Mouse (Mus musculus) kidney, embryonic 16.5 days (tissue): Measurements from ENCODE around the gene Lmnb2. TPM values are rescaled to one million over a fixed set of nuclear protein-coding genes. Genes with fewer than 3 reads are reported as not detected.

Experiments used
- ATAC-seq: fragments of 200-750 bp; cut with Nextera tagmentation; 2 replicates; pipeline ENCODE4 v1.8.0; 2017; ENCODE audit warnings: moderate TSS enrichment; ENCODE audit not compliant: low FRiP score, low TSS enrichment
- H3K27ac ChIP-seq: fragments of 300-500 bp; sonication (generic); 2 replicates; pipeline ENCODE4 v1.5.1; 2014; ENCODE audit warnings: low read length
- H3K27me3 ChIP-seq: fragments of 300-500 bp; sonication (generic); 2 replicates; pipeline ENCODE4 v1.6.1; 2014; ENCODE audit warnings: low read length, control low read depth, mixed read lengths; ENCODE audit not compliant: insufficient read depth
- H3K36me3 ChIP-seq: fragments of 300-500 bp; sonication (generic); 2 replicates; pipeline ENCODE4 v1.6.1; 2014; ENCODE audit warnings: low read length, control low read depth, mixed read lengths; ENCODE audit not compliant: insufficient read depth
- H3K4me1 ChIP-seq: fragments of 300-500 bp; sonication (generic); 2 replicates; pipeline ENCODE4 v1.6.1; 2014; ENCODE audit warnings: low read length, control low read depth, mixed read lengths; ENCODE audit not compliant: insufficient read depth
- H3K4me2 ChIP-seq: fragments of 300-500 bp; sonication (generic); replicated peaks from 2 replicates; pipeline ENCODE4 v1.6.1; 2014; ENCODE audit warnings: low read depth, low read length
- H3K4me3 ChIP-seq: fragments of 300-500 bp; sonication (generic); 2 replicates; pipeline ENCODE4 v1.5.1; 2014; ENCODE audit warnings: mild to moderate bottlenecking, low read length
- H3K9ac ChIP-seq: fragments of 300-500 bp; sonication (generic); replicated peaks from 2 replicates; pipeline ENCODE4 v1.6.1; 2014; ENCODE audit warnings: low read length
- H3K9me3 ChIP-seq: fragments of 300-500 bp; sonication (generic); 2 replicates; pipeline ENCODE4 v1.6.1; 2016; ENCODE audit warnings: low read length, control low read depth
- WGBS: fragments of 180-500 bp; shearing (Covaris S2); extraction: QIAGEN DNeasy Blood & Tissue Kit; methylation state at CpG from one replicate; pipeline ENCODE4 v1.1.7; 2014; 5-methylcytosine and 5-hydroxymethylcytosine counted together
- polyA plus RNA-seq: library from polyadenylated mRNA; unstranded; fragments of >200 nt; fragmentation: Nextera tagmentation; extraction: Ambion mirVana; gene quantifications from 2 replicates; pipeline ENCODE4 v1.2.1, GENCODE M21; 2015

Gene Lmnb2
- polyA plus RNA-seq, 1 experiment from 2014 or later: 61.8 TPM

DNA sequence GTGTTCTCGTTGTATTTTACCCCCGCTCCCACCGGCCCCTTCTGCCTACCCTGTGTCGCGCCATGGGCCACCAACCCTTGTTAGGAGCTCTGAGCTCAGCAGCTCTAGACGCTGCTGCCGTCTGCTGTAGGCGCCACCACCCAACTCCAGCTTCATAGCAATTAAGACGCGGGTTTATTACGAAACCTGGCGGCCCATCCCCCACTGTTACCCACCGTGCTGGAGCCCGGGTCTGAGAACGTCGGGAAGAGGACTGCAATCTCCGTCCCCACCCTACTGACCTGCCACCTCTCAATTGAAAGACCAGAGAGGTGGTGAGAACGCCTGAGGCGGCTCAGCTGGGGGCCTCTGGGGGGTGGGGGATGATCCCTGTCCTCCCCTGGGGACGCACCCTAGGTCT, 14.2 kb upstream of the Lmnb2 start:
- Histone ChIP-seq H3K4me2 (peak overlapping the region; percentile 93), H3K9ac (peak overlapping the region; percentile 52), H3K4me1 (peaks cover 66% of the 10 kb centered on the region), H3K9me3 (no peaks in the 10 kb centered on the region), H3K27me3 (peaks cover 46% of the 10 kb centered on the region), H3K27ac (no peak overlapping the region), H3K4me3 (peak overlapping the region; percentile 64), H3K36me3 (no peaks in the 10 kb centered on the region)
- ATAC-seq: no peak
- under 1% methylated on average over 20 of the region's 20 CpGs for WGBS

DNA sequence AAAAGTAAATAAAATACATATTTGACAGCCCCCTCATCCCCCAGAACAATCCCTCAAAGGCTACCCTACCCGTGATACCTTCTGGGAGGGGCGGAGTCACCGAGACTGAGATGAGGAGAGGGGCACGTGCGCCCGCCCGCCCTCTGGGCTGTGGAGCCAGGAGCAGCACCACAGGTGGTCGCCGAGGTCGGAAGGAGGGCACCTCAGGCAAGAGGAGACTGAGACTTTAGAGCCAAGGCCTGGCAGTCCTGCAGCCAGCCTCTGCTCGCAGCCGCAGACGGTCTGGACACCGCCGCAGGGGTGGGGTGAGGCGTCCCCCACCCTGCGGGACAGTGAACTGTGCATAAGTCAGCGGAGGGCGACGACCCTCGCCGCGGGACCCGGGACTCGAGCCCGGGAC, 13.7 kb upstream of the Lmnb2 start:
- peak overlapping the region; percentile 57 for H3K9ac ChIP-seq
- peaks cover 60% of the 10 kb centered on the region for H3K4me1 ChIP-seq
- H3K36me3 ChIP-seq: no peaks in the 10 kb centered on the region
- H3K27ac ChIP-seq: no peak overlapping the region
- no peak for ATAC-seq
- H3K4me2 ChIP-seq: peak overlapping the region; percentile 93
- peak overlapping the region; percentile 64 for H3K4me3 ChIP-seq
- peaks cover 46% of the 10 kb centered on the region for H3K27me3 ChIP-seq
- no peaks in the 10 kb centered on the region for H3K9me3 ChIP-seq
- WGBS: 2% methylated on average over 26 of the region's 26 CpGs

- Histone ChIP-seq H3K4me2 (peak overlapping the region; percentile 93), H3K36me3 (no peaks in the 10 kb centered on the region), H3K4me3 (peak overlapping the region; percentile 64), H3K27ac (no peak overlapping the region), H3K27me3 (peaks cover 46% of the 10 kb centered on the region), H3K4me1 (peaks cover 56% of the 10 kb centered on the region), H3K9me3 (no peaks in the 10 kb centered on the region), H3K9ac (peak overlapping the region; percentile 81)
- WGBS: 7% methylated on average over 11 of the region's 14 CpGs
- ATAC-seq: no peak
Observed at GRCm38 (mm10) chr10:80931153-80931671, 13.2 kb upstream of the Lmnb2 start.

DNA sequence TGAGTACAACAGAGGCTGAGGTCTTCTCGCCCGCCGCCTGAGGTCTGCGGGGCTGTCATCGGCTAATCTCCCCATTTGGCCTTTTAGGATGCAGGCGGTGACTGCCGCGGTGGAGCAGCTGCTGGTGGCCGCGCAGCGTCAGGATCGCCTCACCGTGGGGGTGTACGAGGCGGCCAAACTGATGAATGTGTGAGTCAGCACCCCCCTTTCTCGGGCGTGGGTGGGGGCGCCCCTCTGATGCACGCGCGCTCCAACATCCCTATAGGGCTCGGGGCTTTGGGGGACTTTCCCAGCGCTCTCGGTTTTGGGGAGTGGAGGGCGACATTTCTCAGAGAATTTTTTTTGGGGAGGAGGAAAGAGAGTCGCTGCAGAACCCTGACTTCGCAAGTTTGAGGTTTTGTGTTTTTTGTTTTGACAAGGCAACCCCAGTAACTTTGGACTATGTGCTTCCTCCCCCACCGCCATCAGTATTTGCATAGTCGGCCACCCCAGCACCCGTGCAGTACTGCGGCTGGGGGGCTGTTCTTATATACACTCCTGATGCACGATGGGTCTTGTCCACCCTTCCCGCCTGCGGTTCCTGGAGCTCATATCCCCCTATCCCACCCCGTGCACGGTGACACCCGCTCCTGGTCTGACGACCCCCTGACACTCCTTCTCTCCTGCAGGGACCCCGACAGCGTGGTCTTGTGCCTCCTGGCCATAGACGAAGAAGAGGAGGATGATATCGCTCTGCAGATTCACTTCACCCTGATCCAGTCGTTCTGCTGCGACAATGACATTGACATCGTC, 12.5 kb upstream of the Lmnb2 start:
- Histone ChIP-seq H3K9me3 (no peaks in the 10 kb centered on the region), H3K4me2 (peak overlapping the region; percentile 93), H3K27ac (0 out of 2 replicates have a peak overlapping the region, but pooled peaks have one; percentile 17), H3K4me1 (peaks cover 49% of the 10 kb centered on the region), H3K27me3 (peaks cover 44% of the 10 kb centered on the region), H3K36me3 (no peaks in the 10 kb centered on the region), H3K9ac (peak overlapping the region; percentile 81), H3K4me3 (peak overlapping the region; percentile 64)
- WGBS: under 1% methylated on average over 45 of the region's 45 CpGs
- ATAC-seq: no peak

DNA sequence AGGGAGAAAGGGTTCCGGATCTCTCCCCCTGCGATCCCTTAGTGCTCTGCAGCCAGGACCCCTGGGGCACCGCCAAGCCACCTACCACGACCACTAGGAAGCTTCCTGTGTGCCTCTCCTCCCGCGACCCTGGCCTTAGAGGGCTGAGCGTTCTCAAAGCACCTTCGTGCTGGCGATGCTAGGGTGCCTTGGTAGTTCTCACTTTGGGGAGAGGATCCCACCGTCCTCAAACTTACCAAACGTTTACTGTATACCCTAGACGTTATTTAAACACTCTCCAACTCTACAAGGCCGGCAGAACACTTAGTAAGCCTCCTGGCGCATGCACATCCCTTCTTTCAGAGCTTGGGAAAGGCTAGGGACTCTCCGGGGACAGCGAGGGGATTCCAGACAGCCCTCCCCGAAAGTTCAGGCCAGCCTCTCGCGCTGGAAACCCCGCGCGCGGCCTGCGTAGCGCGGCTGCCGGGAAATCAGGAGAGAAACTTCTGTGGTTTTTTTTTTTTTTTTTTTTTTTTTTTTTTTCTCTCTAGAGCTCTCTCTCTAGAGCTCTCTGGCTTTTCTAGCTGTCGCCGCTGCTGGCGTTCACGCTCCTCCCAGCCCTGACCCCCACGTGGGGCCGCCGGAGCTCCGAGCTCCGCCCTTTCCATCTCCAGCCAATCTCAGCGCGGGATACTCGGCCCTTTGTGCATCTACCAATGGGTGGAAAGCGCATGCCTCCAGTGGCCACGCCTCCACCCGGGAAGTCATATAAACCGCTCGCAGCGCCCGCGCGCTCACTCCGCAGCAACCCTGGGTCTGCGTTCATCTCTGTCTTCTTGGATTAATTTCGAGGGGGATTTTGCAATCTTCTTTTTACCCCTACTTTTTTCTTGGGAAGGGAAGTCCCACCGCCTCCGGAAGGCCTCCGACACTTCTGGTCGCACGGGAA, 11.5 kb upstream of the Lmnb2 start, which contains the start of gene Gadd45b:
Gene Gadd45b, plus strand, starts transcription at position 775 of the 928 bp plus-strand sequence.
- H3K4me3 ChIP-seq: peak within 1 kb of the TSS; percentile 64
- H3K4me2 ChIP-seq: peak within 1 kb of the TSS; percentile 93
- ATAC-seq: peak; percentile 88
- under 1% methylated on average over 56 of the region's 56 CpGs for WGBS
- no peaks in the 10 kb centered on the region for H3K36me3 ChIP-seq
- no peaks in the 10 kb centered on the region for H3K9me3 ChIP-seq
- peak within 1 kb of the TSS; percentile 90 for H3K27ac ChIP-seq
- H3K4me1 ChIP-seq: peaks cover 47% of the 10 kb centered on the region
- H3K9ac ChIP-seq: peak within 1 kb of the TSS; percentile 81
- peaks cover 41% of the 10 kb centered on the region for H3K27me3 ChIP-seq

DNA sequence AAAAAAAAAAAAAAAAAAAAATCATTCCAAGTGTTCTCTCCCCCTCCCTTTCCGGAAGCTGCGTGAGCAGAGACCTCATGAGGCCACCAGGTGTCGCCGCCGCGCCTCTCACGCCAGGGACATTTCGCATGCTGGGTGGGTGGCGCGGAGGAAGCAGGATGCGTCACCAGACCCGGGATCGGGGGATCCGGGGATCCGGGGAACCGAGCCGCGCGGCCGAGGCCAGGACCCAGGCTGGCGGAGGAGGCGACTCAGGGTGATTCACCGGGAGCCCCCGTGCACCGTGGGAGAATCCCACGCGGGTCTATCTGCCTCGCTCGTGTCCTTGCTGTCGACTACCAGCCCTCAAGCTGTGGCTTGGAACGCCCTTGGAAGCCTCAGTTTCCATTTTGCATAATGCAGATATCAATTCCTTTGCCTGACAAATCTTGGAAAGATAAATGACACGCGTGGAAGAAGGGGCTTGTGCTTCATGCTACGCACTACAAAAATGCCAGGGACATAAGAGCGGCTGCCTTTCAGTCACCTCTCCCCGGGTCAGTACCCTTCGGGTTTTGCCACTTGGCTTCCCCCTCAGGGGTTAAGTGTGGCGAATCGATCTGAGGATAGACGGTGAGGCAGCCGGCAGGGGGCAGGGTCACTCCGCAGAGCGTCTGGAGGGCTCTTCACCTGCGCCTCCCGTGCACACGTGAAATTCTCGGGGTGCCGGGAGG, 10.7 kb upstream of the Lmnb2 start:
- WGBS: under 1% methylated on average over 48 of the region's 48 CpGs
- Histone ChIP-seq H3K36me3 (no peaks in the 10 kb centered on the region), H3K27me3 (peaks cover 33% of the 10 kb centered on the region), H3K4me3 (peak overlapping the region; percentile 59), H3K4me1 (peaks cover 46% of the 10 kb centered on the region), H3K9me3 (no peaks in the 10 kb centered on the region), H3K9ac (peak overlapping the region; percentile 71), H3K27ac (peak overlapping the region; percentile 90), H3K4me2 (peak overlapping the region; percentile 93)
- ATAC-seq: peak; percentile 22; the same call in 1 of the 2 replicates

DNA sequence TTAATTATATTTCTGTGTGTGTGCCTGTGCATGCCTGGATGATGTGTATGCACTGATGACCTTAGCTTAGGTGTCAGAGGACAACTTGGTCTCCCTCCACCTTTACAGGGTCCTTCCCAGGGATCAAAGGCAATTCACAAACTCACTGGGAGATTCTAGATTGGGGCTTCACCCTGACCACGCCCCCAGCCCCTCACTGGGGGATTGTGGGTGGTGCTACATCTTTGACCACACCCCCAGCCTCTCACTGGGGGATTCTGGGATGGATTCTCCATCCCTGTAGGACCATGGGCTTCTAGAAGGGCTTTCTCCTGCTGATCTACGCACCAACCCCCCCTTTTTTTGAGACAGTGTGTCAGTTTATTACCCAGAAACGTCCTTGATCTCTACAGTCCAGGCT, 7.4 kb upstream of the Lmnb2 start:
- no peak overlapping the region for H3K27ac ChIP-seq
- H3K36me3 ChIP-seq: no peaks in the 10 kb centered on the region
- ATAC-seq: no peak
- H3K4me1 ChIP-seq: peaks cover 21% of the 10 kb centered on the region
- no peak overlapping the region for H3K4me3 ChIP-seq
- H3K27me3 ChIP-seq: peaks cover 1% of the 10 kb centered on the region; the same call in 1 of the 2 replicates
- 54% methylated on average over 3 of the region's 3 CpGs for WGBS
- H3K9ac ChIP-seq: no peak overlapping the region
- no peaks in the 10 kb centered on the region for H3K9me3 ChIP-seq
- H3K4me2 ChIP-seq: no peak overlapping the region

- Histone ChIP-seq H3K27me3 (no peaks in the 10 kb centered on the region), H3K9ac (peak overlapping the region; percentile 61), H3K4me3 (peak overlapping the region; percentile 34), H3K4me1 (peaks cover 14% of the 10 kb centered on the region), H3K4me2 (peak overlapping the region; percentile 55), H3K9me3 (no peaks in the 10 kb centered on the region), H3K27ac (peak overlapping the region; percentile 57; the same call in 1 of the 2 replicates), H3K36me3 (no peaks in the 10 kb centered on the region)
- no peak for ATAC-seq
- WGBS: 4% methylated on average over 16 of the region's 16 CpGs
Observed at GRCm38 (mm10) chr10:80921923-80922322, 3.9 kb upstream of the Lmnb2 start.

DNA sequence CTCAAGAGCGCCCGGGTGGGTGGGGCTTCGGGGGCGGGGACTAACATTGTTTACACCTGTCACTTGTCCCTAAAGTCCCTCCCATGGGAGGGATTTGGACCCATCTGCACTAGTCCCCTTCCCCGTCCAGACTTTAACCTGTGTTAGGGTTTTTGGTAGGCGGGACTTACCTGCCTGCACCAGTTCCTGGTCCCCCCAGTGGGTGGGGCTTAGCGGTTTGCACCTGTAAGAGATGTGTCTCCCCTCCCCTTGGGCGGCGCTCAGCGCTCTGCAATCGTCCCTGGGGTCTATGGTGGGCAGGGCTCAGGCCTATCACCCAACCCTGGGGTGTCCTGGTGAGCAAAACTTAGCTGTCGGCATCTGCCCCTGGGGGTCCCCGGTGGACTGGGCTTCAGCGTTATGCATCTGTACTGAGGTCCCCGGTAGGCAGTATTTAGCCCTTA, 688 bp downstream of the Lmnb2 start:
- H3K9ac ChIP-seq: peak overlapping the region; percentile 90
- H3K27ac ChIP-seq: peak overlapping the region; percentile 71
- H3K4me1 ChIP-seq: peaks cover 13% of the 10 kb centered on the region
- H3K9me3 ChIP-seq: no peaks in the 10 kb centered on the region
- no peaks in the 10 kb centered on the region for H3K27me3 ChIP-seq
- peak overlapping the region; percentile 96 for H3K4me2 ChIP-seq
- 2% methylated on average over 15 of the region's 15 CpGs for WGBS
- H3K4me3 ChIP-seq: peak overlapping the region; percentile 97
- peak; percentile 62 for ATAC-seq
- H3K36me3 ChIP-seq: peaks cover 20% of the 10 kb centered on the region
